Mouse (Mus musculus): ENCODE measurements around the gene Atg4a-ps.
"Not testable (repeated sequence)": the region's sequence is repeated elsewhere in the genome, so short reads cannot be mapped to it uniquely, and the experiment has no call there.

The Atg4a-ps gene

DNA sequence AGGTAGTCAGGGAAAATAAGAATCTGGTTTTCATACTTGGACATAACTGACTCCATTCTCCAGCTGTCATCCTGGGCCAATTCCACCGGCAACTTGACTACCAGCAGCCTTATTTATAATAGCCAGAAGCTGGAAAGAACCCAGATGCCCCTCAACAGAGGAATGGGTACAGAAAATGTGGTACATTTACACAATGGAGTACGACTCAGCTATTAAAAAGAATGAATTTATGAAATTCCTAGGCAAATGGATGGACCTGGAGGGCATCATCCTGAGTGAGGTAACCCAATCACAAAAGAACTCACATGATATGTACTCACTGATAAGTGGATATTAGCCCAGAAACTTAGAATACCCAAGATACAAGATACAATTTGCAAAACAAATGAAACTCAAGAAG, at the start of gene Atg4a-ps:
TSS of gene Atg4a-ps (minus strand) at position 101 of the 400 bp plus-strand sequence.
- not testable (repeated sequence) for DNase-seq

DNA sequence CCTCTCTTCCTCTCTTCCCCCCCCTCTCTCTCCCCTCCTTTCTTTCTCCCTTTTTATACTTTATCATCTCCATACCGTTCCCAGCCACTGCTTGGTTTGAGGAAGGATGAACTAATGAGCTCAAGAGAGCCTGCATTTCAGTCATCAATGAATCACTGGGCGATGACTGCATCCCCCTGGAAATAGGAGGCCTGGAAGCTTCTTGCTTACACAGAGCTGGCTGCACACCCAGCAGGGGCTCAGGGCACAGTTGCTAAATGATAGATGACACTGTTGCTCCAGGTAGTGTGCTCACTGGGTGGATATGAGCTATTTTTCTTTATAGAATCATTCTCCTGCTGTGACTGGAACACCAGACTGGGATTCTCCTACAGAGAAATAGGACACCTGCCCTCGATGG, 49.7 kb upstream of the Atg4a-ps start:
- no peak for DNase-seq

DNA sequence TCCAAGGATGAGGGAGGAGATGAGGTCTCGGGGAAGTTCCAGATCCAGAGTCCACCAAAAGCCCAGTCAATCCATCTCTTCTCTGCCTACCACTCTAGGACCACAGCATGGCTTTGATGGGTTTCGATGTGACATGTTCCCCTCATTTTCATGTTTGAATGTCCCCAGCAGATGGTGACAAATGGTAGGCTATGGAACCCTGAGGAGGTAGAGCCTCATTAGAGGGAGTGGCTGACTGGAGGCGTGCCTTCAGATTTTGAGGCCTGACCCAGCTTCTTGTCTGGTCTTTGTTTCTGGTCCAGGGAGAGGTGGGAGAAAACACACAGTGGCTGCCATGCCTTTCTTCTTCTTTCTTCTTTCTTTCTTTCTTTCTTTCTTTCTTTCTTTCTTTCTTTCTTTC, 44.6 kb upstream of the Atg4a-ps start:
- DNase-seq = peak; percentile 9

DNA sequence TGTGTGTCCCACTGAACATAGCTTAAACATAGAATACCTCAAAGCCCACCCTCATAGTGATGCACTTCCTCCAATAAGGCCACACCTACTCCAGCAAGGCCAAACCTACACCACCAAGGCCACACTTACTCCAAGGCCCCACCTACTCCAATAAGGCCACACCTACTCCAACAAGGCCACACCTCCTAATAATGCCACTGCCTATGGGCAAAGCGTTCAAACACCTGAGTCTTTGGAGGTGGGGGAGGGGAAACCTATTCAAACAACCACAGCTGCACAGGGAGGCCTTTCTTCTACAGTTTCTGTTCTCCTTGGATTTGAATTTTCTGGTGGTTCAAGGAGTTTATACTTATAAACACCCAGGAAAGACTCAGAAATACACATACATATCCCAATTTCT, 43.2 kb upstream of the Atg4a-ps start:
- DNase-seq = no peak

DNA sequence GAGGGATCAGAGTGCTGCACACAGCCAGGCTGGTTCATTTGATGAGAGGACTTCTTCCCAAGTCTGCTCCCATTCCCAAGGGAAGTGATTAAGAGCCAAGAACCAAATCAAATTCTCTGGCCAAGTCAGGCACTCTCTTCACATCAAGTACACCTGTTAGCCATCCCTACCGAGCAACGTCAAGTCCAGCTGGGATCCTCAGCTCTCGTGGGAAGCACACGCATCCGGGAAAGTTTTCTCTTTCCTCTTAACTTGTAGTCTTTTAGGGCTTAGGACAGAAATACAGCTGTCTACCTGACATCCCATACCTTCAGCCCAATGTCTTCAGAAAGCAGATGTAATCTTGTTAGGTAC, 38.1 kb upstream of the Atg4a-ps start:
- DNase-seq = no peak

DNA sequence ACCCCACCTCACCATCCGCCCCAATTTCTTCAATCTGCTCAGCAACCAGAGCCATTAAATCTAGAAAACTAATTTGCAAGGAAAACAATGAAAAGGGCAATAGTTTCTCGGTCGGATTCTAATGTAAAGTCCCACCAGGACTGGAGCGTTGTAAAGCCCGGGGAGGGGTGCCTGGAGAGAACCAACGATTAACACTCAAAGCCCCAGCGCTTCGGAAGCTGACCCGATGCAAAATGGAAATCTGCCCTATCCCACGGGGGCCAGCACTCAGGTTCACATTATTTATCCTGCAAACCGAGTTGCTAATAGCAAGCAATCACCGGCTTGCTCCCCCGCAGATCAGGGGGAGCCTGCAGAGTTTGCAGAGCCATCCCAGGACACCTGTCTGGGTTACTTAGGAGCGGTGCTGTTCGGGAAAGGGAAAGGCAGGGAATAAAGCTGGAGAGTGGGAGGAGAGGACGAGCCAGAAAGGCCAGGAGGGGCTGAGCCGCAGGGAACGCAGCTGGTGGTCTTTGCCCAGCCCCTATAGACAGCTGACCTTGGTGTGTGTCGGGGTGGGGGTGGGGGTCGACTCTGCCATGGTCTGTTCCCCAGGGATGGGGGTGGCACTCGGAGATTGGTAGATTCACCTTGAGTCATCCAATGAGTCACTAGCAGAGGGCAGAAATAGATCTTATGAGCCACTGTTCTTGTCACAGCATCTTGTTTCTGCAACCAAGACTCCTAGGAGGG, 37.5 kb upstream of the Atg4a-ps start:
- no peak for DNase-seq

DNA sequence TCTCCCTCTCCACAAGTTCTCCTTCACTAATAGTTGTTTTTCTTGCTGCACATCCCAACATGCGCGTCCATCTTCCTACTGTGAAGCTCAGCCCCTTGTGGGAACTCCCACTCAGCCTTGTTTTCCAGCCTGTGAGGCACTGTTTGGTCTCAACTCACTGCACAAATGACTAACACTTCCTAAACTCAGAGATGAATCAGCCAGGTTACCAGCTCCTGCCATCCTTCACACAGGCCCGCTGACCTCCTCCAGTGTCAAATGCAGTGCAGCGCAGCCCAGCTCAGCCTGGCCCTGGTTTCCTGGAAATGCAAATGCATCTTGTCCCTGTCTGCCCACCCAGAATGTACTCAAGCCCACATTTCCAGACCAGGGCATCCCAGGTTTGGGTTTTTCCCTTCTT, 36.6 kb upstream of the Atg4a-ps start:
- no peak for DNase-seq

DNA sequence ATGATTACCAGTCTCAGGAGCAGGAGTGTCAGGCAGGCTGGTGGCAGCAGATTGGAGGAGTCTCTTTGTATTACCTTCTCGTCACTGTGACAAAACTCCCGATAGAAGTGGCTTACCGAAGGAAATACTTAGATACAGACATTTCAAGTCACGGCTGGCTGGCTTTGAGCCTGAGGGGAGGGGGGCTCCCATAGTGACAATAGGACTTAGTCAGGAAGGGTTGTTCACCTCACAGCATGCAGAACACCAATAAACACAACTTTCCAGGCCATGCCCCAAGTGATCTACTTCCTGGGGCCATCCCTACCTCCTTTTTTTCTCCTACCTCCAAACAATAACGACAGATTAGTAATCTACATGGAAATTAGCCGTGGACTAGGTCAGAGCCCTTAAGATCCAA, 32.9 kb upstream of the Atg4a-ps start:
- DNase-seq = no peak

DNA sequence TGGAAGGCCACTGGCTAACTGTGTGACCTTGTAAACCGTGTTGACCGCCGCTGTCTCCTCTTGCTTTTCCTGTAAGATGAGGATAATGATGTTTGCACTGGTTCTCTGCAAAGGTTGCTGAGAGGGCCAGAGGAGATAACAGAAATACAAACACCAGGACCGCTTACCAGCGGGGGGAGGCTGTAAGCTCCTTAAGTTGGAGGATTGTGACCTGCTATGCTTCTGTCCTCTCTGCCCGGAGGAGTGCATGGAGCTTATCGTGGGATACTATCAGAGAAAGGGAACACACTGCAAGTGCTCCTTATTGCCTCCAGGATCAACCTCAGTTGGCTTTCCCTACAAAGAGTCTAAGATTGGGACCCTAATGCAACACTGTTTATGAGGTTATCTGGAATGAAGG, 26.8 kb upstream of the Atg4a-ps start:
- DNase-seq = no peak

DNA sequence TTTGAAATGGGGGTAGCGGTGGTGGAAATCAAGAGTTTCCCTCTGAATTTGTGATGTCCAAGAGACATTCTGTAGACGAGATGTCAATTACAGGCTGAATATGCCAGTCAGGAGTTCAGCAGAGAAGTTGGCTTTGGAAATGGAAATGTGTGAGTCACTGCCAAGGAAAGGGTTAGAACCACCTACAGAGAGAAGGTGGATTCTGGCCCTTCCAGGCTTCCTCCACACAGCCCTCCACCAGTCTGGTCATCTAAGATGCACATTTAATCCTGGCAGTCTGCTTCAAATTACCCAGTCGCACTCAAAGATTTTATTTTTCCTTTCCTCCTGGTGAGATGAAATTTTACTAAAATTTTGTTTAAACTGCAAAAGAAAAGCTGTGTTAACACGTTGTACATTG, 26.2 kb upstream of the Atg4a-ps start:
- DNase-seq = no peak

DNA sequence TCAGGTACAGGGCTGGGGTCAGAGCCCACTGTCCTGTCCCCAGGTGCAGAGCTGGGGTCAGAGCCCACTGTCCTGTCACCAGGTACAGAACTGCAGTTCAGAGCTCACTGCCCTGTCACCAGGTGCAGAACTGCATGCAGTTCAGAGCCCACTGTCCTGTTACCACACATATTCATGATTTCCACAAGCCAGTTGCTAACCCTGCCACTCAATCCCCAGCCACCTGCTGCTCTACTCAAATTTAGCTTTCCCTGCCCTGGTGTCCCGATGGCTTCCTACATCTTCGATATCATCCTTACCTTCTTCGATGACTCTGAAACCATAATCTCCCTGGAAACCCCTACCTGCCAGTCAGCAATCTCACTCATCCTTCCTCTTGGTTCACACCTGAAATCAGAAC, 17.5 kb upstream of the Atg4a-ps start:
- DNase-seq = no peak

DNA sequence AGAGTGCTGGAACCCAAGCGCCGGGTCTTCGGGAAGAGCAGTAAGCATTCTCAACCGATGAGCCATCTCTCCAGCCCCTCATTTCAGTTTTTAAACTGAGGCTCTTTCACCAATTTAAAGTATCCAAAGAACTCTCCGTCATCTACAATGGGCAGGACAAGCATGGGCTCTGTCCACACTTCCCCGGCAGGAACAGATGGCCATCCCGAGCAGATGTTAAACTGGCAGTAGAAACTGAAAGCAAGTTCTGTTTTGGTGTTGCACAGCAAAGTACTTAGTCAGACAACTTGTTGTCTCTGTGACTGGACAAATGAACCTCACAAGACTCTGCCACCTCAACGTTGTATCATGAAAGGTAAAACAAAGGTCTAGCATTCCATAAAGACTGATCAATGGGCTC, 15.8 kb upstream of the Atg4a-ps start:
- DNase-seq = no peak

DNA sequence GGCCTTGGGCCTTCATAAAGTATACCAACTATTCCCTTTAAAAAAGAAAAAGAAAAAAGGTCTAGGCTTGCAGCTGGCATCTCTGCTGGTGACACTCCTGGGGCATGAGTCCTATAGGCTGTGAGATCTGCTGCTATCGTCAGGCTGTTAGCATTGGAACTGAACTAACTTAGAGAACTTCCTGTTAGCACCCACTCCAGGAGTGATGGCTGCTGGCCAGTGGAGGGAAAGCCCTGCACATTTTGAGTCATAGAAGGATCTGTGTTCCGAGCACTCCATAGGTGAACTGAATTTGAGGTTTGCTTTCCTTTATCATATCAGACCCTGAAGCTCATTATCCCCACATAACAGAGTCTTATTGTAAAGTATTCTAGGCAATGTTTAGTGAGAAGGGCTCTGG, 14.1 kb upstream of the Atg4a-ps start:
- no peak for DNase-seq

DNA sequence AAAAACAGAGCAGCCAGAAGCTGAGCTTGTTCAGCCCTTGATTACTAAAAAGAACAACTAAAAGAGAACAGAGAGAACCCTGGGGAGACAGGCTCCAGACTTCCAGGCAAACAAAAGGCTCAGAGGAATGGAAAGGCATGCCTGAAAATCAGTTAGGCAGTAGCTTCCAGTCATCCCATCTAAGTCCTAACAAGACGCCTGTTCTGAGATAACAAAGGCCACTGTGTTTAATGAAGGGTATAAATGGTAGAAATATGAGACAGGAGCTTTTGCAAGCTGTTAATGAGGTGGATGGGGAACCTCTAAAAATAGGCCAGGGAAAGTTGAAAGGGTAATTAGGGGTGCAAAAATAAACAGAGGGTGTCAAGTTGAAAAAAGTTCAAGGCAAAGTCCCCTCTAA, 4.5 kb upstream of the Atg4a-ps start:
- no peak for DNase-seq

DNA sequence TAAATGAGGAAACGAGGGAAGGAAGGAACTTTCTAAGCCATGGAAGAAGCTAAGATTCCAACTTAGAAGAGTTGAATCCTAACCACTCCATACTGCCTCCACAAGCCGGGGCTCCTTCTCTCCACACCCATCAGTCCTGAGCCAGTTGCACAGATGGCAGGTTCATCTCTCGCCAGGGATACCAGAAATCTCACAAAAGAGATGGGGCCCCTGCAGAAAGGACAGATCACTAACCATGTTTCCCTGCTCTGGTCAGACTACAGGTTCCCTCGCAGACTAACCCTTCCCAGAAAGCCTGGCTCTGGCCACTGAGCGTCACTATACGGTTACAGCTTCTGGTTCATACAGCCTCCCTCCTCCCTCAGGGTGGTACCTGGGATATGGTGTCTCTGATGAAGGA, 3.8 kb upstream of the Atg4a-ps start:
- no peak for DNase-seq

DNA sequence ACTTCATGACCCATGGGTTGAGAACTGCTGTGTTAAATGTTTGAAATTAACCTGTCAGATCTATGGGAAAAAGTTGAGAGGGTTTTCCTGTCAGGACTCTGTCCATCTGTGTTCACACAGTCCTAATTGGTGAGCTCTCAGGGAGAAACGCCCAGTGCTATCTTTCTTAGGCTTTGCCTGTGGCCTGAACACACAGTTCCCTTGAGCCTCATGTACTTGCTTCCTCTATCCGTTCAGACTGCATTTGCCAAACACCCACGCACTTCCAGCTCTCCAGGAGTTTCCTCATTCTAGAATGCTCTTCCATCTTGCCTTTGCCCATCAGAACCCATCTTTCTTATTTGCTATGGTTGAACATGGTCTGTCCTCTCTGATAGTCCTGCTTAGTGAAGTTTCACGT, 2.6 kb upstream of the Atg4a-ps start:
- DNase-seq = no peak

DNA sequence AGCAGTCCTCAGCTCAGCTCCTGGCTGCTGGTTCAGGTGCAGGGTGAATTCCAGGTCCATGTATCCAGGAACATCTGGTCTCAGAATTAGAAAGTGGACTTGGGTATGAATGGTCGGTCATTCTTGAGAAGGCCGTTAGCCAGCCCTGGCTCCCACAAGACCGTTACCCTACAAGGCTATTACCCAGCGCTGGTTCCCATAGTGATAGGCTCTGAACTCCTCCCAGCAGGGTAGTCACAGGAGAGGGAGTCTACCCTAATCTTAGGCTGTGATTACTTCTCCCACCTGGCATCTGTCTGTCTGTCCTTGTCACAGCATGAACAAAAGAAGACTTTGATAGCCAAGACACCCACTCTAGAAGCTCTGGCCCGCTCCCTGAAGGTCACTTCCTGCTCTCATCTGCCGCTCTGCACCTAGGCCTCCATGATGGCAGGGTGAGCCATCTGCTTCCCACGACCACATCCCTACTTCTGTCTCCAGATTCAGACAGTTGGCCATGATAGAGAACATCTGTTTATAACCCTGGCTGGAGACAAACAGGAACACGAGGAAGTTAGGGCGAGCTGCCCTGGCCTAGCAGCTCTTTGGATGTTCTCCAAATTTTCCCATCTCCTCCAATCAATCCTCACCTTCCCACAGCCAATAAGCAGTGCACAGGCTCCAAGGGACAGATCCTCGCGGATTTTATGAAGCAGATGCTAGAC, 1.4 kb upstream of the Atg4a-ps start:
- no peak for DNase-seq

DNA sequence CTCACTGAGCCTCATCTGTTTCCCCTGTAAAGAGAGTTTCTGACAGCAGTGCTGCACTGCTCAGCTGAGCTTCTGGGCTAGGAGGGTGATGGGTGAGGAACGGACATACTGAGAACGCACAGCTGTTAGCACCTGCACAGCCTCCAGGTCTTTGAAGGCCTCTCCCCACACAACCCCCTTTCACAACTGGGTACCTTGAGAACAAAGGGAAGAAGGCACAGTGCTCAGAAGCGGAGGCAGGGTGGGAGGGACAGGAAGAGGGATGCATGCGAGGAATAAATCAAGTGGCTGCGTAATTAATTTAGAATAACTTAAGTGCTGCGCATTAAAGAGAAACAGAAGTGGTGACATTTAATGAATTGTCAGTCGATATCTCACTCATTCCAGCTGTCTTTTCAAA, 4.6 kb downstream of the Atg4a-ps start:
- peak; percentile 75 for DNase-seq

DNA sequence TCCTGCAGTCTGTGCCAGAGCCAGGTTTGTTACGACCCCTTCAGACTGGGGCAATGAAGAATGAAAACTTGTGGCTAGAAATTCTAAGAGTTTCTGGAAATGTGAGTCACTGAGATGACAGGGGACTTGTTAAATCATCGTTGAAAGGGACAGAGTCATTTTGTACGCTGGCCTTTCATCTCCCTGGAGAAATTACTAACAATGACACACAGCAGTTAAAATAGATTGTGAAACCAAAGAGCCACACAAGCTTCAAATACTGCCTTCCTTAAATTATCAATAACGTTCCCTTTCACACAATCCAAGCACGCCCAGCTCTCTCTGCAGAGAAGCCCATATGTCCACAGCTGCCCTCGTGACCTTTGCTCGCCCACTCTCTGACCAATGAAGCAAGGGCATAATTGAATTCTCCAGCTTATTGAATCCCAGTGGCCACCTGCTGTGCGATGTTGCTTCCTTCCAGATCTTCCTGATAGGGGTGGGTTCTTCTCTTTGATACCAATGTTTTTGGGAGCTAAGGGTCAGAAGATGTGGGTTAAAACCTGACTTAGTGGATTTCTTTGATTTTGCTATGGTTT, 5.6 kb downstream of the Atg4a-ps start:
- no peak for DNase-seq

DNA sequence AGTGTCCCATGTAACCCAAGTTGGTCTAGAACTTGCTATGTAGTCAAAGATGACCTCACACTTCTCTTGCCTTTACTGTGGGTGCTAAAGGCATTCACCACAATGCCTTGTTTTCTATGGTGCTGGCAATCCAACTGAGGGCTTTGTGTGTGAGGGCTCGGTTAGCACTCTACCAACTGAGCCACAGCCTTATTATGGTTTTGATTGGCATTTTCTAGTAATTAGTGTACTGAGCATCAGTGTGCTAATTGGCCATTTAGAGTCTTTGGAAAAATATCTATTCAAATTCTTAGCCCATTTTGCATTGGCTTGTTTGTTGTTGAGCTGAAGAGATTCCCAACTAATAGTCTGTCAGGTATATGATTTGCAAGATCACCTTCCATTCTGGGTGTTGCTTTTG, 8.2 kb downstream of the Atg4a-ps start:
- DNase-seq = no peak

DNA sequence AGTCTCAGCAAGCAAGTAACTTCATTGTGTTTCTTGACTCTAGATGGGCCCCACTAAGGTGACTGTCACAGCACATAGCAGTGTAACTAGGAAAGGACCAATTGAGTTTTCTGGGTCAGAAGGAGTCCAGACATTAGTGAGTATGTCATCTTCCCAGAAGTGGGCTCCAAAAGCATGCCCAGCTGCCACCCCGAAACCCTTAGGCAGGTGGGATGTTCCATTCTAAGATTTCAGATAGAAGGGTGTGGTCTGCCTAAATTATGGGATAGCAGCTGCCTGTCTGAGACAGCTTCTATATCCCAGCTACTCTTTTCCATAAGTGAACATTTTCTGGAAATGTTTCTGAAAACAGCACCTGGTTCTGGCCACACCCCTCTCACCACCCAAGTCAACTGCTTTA, 11.6 kb downstream of the Atg4a-ps start:
- DNase-seq = no peak

DNA sequence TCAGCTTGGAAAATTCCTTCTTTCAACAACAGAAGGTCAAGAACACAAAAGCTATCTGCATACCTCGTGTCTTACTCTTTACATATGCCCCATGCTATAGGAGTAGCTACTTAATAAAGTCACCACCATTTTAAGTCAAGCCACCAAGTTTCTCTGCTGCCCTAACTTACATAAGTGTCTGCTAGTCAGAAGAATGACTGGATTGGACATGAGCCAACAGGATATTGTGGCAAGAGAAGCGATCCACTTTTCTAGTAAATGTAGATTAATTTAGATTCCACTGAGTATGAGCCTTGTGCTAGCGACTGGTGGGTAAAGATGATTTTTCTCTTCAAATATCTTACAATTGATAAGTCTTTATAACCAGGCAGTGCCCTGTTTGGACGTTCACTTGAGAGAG, 12.0 kb downstream of the Atg4a-ps start:
- DNase-seq = no peak

DNA sequence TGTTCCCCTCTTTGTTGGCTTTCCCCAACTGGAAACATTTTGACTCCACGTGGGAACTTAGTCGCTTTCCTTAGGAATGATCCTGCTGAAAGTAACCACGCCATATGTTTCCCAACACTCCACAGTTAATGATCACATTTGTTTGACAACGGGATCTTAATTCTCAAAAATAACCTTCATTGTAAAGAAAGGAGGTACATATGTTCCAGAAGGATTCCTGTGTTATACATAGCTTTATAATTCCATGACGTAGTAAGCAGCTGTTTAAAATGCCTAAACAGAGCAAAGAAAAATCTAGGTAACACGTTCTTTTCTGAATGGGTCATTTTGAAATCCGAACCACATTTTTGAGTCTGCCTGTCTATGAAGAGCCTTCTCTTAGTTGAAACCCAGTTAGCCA, 12.7 kb downstream of the Atg4a-ps start:
- DNase-seq = no peak

DNA sequence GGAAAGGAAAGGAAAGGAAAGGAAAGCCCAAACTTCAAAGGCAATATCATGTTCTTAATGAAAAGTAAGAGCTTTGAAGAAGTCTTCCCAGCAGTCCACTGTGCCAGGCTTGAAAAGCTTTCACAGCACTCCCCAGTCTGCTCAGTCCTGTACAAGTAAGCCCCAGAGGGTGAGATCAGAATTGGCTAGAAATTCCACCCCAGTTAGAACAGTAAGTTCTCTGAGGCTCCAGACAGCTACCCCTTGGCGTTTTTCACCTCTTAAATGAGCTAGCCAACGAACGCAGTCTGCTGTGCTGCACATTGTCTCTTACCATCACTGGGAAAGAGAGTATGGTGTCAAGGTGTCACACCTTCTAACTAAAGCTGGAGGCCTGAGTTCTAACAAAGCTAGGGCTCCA, 18.2 kb downstream of the Atg4a-ps start:
- no peak for DNase-seq

DNA sequence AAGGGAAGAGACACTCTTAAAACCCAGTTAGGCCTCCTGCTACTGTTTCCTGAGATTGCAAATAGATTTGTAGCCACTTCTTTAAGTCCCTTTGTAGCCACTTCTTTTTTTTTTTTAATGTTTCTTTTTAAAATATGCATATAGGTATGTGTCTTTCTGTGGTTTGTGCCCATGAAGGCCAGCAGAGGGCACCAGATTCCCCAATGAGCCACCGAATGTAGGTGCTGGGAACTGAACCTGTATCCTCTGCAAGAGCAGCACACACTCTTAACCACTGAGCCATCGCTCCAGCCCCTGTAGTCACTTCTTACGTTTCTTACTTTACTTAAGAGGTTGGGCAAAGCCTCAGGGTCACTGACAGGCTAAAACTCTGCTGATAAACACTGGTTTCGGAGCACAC, 19.4 kb downstream of the Atg4a-ps start:
- DNase-seq = no peak
